Mouse (Mus musculus) C2C12 (cell line): Measurements from ENCODE around the gene Usp1.

Source experiments
- CEBPB ChIP-seq: IDR thresholded peaks from one replicate; pipeline ENCODE4 v1.6.1; 2011; ENCODE audit warnings: low read depth, mild to moderate bottlenecking, control low read depth, moderate library complexity
- CTCF ChIP-seq: IDR thresholded peaks from one replicate; pipeline ENCODE4 v1.5.1; 2011; ENCODE audit not compliant: control insufficient read depth, insufficient read depth, insufficient read length
- FOSL1 ChIP-seq: IDR thresholded peaks from one replicate; pipeline ENCODE4 v1.8.0; 2011; ENCODE audit warnings: mild to moderate bottlenecking, low read length; ENCODE audit not compliant: poor library complexity, insufficient read depth, severe bottlenecking
- MAX ChIP-seq: IDR thresholded peaks from one replicate; pipeline ENCODE4 v1.6.1; 2011; ENCODE audit warnings: mild to moderate bottlenecking, control low read depth
- MYOD1 ChIP-seq: IDR thresholded peaks from one replicate; pipeline ENCODE4 v1.6.1; 2011; ENCODE audit warnings: low read depth; ENCODE audit not compliant: control insufficient read depth, insufficient read length
- USF1 ChIP-seq: IDR thresholded peaks from one replicate; pipeline ENCODE4 v1.6.1; 2011; ENCODE audit warnings: low read depth, mild to moderate bottlenecking, control low read depth, moderate library complexity

DNA sequence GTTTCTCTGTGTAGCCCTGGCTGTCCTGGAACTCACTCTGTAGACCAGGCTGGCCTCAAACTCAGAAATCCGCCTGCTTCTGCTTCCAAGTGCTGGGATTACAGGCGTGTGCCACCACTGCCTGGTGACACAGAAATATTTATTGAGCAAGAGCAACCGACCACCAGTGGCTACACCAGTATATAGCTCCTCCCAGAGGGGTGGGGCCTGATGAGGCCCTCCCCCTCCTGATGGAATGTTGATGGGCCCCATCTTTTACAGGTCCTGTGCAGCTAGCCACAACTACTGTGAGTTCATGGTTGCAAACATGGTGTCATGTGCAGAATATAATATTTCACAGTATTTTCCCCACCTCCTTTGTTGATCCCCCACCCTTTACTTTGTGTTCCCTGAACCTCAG, 40.9 kb upstream of the Usp1 start:
- no peak for TF ChIP-seq CTCF
- TF ChIP-seq MYOD1 = no peak
- TF ChIP-seq USF1 = no peak
- TF ChIP-seq FOSL1 = no peak
- TF ChIP-seq MAX = no peak
- TF ChIP-seq CEBPB = no peak
